Mouse (Mus musculus) c-Kit-positive CD71-positive TER-119-negative erythroid progenitor cells, embryonic 14.5 days (primary cell): ENCODE data around the gene Ssr2.
"Not testable (repeated sequence)": the region's sequence is repeated elsewhere in the genome, so short reads cannot be mapped to it uniquely, and the experiment has no call there.

Source experiments
- DNase-seq: peaks from one replicate; pipeline ENCODE4 v3.0.0-alpha.2; 2013; ENCODE audit warnings: low read depth

Ssr2 gene

DNA sequence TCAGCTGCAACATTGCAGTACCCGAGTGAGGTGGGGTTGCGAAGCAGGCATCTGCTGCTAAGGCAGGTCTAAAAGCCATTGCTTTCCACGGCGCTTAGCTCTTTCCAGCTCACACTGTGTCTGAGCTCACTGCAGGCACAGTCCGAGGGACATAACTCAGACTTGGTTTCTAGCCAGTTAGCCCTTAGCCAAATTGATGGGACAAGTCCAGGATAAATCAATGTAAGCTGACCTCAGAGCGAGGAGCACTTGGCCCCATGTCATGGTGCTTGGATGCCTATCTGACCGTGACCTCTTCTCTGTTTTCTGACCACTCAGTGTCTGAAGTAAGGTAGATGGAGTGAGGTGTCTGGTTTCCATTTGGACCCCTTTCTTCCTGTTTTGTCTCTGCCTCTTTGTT, 11.7 kb upstream of the Ssr2 start:
- no peak for DNase-seq

DNA sequence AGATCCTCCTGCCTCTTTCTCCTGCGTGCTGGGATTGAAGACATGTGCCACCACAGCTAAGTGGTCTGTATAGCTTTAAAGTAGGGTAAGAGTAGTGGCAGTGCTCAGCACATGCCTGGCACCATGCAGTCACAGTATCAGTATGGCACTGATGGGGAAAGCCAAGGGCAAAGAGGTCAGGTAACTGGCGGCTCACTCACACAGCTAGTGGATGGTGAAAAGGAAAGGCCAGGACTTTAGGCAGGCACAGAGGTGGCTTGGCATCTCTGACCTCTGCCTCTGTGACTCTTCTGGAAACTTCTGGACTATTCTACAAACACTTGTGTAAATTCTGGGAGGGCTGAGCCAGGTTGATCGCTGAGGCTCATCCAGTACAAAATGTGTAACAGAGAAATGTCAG, 9.6 kb upstream of the Ssr2 start:
- no peak for DNase-seq

DNA sequence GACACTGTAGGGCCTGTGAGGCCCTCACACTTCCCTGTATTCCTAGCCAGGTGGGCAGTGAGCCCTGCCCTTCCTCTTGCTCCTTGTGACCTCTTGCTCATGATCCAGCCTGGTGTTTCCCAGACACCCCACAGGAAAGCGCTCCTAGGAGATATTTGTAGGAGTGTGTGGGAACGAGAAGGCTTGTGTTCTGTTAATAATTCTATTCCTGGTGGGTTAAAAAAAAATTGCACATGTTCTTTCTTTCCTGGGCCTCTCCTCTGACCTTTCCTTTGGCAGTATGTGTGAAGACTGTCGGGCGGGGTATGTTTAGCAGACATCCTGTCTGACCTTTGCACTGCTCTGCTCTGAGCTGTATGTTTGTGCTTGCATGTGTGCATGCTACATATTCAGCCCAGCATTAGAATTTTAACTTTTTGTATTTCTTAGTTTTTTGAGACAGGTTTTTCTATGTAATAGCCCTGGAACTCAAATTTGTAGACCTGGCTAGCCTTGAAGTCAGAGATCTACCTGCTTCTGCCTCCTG, 9.1 kb upstream of the Ssr2 start:
- DNase-seq = no peak

DNA sequence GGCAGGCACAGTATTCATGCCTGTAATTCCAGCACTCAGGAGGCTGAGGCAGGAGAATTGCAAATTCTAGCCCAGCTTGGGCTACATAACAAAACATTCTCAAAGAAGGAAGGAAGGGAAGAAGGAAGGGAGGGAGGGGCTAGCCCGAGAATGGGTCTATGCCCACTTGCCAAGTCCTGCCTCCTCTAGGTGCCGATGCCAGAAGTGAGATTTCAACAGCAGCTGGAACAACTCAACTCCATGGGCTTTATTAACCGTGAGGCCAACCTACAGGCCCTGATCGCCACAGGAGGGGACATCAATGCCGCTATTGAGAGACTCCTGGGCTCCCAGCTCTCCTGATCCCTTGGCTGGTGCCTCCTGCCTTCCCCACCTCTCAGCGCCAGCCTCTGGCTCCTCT, 7.8 kb upstream of the Ssr2 start:
- DNase-seq = no peak

DNA sequence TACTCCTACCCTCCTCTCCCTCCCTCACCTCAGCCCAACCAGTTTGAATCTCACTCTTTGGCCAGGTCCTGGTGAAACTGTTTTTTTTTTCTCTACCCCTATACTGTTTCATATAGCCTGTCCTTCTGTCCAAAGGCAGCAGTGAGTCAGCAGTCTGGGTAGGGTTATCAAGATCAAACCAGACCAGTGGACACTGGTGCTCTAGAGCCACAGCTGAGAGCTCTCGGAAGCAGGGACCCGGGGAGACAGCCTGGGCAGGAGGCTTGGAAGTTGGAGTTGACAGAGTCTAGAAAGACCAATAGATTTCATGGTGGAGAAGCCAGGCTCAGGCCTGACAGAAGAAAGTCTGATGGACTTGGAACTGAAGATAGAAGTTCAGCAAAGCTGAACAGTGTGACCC, 7.1 kb upstream of the Ssr2 start:
- DNase-seq = no peak

DNA sequence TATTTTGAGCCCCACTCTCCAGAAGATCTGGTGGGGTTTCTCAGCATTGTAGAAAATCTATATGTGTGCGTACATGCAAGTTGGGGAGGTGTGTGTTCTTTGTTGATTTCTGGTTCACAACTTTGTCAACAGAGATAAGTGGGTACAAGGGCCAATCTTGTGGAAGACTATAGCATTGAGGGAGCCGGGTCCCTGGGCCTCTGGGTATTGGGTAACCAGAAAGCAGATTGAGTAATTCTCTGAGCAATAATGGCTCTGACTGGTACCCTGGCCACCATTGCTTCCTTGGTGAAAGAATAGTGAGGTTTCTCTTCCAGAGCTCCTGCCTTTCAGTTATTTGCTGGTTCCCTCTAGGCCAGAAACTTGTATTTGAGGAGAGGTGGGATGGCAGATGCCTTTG, 6.6 kb upstream of the Ssr2 start:
- no peak for DNase-seq

DNA sequence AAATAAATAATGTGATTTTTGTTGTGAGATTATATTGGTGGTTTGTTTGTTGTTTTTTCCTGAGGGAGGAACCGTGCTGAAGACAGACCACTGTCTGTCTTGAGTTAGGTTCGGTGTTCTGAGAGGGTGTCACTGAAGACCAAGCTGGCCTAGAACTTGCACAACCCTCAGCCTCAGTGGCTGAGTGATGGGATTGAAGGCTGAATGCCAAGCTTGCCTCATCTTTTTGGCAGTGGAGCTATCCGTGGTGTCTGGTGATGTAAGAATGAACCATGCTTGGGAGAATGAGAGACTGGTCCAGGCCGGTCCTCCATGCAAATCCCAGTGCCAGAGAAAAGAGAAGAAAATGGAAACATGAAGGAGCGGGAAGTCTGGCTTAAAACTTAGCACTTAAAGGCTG, 6.0 kb upstream of the Ssr2 start:
- no peak for DNase-seq

DNA sequence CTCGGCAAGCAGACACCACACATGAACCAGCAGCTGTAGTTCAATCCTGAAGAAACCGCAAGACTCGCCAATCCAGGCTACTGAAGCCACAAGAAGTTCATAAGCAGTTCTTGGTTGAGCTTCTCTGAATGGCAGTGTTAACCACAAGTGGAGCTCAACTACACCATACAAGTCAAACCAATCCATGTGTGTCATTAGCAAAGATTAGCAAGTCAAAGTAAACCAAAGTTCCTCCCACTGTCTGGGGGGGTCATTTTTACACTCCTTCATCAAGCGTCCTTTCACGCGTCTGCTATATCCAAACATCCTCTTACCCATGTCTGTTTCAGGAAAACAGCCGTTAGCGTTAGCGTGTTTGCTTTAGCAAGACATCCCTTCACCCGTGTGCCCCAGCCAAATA, 5.3 kb upstream of the Ssr2 start:
- no peak for DNase-seq

DNA sequence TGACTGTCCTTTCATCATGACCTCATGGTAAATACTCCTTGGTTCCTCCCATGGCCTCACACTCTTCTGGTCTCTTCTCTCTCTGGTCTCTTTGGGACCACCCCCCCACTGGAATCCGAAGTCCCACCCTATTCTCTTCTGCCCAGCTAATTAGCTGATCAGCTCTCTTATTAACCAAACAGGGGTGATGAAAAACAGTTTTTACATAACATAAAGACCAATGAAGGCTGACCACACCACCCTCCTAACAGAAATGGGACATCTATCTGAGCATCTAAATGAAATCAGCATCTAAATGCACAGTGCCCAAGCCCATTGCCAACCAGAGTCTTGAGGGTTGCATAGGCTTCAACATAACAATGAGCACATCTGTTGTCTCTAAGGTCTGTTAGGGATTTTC, 3.8 kb upstream of the Ssr2 start:
- DNase-seq = no peak

DNA sequence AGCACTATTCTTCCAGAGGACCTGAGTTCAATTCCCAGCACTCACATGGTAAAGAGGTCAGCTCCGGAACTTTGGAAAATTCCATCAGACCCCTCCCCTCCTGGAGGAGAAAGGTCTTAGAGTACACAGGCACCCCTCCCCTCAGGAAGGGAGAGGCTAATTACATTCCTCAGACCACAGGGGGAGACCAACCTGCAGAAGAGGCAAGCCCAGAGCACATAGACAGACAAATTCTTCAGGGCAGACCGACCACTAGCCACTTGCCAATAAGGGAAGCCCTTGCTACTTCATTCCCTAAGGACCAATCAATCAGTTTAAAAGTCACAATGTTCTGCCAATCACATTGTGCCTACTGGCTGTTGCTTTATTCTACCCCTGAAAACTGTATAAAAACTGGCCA, 2.8 kb upstream of the Ssr2 start:
- no peak for DNase-seq

DNA sequence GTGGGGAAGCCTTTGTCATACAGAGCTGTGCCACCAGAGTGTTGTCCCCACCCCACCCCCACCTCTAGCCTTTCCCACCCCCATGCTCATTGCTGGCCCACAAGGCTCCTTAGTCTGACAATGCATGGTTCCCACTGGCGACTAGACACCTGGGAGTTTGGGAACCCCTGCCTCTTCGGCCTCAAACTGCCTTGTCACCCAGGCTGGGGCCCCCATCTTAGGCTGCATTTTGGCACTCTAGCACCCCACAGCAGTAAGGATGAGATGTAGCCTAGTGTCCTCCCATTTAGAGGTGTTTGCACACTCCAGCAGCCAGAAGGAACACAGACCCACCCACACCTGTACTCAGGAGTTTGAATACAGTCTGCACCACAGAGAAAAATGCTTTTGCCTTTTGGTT, 1.9 kb upstream of the Ssr2 start:
- no peak for DNase-seq

DNA sequence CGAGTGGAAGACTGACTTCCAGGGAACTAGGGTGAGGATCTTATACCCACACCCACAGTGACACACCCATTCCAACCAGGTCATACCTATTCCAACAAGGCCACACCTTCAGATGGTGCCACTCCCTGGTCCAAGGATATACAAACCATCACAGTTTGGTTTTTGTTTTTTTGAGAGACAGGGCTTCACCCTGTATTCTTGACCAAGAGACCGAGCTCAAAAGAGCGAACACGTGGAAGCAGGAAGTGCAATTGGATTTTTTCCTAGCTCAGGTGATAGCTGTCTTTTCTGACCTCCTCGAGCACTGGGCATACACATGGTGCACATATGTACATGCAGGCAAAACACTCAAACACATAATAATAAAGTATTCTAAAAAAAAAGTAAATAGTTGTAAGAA, 2.2 kb downstream of the Ssr2 start:
- DNase-seq = not testable (repeated sequence)

DNA sequence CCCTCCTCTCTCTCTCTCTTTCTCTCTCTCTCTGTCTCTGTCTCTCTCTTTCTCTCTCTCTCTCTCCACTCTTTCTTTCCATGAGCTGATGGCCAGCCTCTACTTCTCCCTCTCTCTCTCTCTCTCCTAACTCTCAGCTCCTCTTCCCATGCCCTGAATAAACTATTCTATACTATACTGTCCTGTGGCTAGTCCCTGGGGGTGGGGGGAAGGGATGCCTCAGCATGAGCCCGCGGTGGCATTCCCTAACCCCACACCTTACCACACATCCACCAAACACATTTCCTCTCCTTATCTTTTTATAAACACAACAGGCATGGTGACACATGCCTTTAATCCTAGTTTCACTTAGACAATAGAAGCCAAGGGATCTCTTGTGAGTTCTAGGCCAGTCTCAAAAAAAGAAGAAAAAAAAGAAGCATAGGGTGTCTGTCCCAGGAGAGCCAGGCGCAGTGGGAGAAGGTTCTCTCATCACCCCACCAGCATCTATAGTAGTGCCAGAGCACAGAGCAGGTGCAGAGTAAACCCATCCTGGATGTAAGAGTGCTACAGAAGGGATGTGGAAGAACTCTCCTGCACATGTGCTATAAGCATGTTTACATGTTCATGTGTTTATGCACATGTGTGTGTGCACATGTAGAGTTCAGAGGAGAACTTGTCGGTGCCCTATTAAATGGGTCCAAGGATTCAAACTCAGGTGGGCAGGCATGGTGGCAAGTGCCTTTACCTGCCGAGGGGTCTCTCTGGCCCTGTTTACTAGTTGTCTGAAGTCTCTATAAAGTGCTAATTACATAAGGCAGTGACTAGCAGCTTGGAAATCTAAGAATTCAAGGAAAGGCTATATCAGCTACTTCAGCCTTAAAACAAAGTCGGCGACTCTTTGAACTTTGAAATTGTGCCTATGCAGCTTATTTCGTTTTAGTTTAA, 3.1 kb downstream of the Ssr2 start:
- no peak for DNase-seq

DNA sequence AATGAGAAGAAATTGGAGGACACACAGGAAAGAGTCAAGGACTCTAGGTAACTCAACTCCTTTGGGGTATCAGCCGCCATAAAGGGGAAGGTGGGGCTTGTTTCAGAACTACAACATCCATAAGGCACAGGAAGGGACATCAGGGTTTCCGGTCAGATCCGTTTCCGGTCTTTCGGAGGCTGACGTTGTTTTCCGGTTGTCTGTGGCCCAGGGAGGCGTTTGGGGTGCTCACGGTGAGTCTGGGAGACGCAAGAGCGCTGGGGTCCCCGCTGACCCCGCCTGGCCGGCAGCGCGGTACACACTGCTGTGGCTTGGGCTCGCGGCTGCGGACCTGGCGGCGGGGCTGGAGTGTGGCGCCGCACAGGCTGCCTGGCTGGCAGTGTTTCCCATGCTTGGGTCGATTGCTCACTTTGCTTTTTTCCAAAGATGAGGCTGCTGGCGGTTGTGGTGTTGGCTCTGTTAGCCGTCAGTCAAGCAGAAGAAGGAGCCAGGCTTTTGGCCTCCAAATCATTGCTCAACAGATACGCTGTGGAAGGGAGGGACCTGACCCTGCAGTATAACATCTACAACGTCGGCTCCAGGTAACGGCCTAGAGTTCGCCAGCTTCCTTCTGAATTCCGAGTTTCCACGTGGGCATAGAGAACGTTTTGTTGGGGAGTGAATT, 3.9 kb downstream of the Ssr2 start:
- DNase-seq = peak; percentile 83

DNA sequence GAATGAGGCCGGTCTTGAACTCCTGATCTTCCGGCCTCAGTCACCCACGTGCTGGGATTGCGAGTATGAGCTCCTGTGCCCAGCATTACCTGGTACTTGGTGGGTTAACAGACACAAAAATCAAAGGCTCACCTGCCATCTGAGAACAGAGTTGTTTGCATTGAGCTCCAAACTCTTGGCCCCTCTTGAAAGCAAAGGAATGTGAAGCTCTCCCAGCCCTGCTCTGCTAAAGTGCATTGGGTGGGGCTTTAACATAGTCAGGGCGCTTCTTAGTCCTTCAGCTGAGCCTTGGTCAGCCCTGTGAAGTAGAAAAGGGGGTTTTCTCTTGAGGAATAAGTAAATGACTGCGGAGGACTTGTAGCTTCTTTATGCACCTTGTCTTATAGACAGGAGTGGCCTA, 10.1 kb downstream of the Ssr2 start:
- no peak for DNase-seq

DNA sequence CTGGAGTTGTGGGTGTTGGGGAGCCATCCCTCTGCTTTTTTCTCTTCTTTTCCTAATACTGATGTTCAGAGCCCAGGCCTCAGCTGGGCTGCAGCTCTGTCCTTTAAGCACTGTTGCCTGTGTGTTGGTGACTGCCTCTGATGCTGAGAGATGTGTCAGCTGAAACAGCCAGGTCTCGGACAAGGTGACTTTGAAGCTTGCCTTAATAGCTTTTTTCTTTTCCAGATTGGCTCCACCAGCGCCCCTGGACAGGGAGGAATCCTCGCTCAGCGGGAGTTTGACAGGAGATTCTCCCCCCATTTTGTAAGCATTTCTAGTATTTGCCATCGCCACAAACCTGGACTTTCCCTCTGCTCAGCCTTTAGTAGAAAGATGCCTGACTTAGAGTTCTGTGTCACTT, 11.0 kb downstream of the Ssr2 start:
- no peak for DNase-seq

DNA sequence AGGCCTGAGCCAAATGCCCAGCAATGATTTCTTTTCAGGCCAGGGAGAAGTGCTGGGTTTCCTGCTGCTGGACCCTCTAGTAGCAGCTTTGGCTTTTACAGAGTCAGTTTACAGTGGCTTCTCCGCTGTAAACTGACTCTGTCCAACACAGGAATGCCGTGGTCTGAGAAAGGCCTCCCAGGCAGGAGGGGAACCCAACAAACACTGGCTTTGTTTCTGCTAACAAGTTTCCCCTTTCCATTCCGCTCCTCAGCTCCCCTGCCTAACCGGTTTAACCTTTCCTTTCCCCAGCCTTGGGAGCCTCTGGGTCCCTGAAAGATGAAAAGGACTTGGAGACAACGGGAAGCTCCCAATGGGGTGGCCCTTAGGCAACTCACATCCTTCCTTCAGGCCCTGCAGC, 14.6 kb downstream of the Ssr2 start:
- DNase-seq = no peak

DNA sequence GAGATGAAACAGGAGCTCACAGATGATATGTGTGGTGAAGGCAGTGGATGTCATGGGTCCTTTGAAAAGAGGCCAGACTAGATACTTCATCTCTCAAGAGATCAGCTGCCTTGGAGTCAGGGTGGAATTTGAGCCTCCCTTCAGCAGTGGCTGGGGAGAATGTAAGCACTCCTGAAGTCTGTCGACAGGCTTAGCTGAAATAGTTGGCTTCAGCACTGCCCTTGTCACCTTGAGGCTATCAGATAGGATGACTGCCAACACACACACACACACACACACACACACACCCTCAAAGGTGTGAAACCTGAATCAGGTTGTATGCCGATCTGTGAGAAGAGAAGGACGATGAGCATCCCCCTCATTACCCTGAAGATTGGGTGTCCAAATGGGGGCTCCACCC, 15.4 kb downstream of the Ssr2 start:
- DNase-seq = no peak

DNA sequence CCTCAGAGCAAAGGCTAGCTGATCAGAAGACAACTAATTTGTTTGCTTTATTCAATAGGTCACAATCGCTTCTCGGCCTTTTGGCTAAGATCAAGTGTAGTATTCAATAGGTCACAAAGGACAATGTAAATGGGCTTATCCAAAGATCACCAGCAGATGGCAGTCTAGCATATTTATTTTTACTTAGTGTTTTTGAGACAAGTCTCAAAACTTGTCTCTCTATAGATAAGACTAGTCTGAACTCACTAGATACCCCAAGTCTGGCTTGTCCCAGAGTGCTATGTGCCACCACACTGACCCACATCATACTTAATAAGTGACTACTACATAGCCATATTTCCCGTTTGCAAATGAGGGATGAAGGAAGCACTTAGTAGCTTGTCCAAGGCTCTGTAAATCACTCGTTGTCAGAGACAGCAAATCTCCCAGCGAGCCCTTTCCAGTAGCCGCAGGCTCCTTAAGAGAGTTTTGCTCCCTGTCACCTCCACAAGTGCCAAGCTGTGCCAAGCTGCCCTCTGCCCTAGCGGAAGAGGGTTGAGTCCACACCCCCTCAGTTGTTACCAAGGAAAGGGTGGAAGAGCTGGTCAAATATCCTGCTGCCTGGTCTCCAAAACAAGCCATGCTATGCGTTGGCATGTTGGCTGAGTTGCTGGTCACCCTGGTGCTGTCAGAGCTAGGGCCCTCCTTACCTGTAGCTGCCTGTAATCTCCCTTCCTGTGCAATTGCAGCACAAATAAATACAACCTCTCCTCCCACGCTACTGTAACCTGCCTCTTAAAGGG, 16.5 kb downstream of the Ssr2 start:
- DNase-seq = peak; percentile 85

DNA sequence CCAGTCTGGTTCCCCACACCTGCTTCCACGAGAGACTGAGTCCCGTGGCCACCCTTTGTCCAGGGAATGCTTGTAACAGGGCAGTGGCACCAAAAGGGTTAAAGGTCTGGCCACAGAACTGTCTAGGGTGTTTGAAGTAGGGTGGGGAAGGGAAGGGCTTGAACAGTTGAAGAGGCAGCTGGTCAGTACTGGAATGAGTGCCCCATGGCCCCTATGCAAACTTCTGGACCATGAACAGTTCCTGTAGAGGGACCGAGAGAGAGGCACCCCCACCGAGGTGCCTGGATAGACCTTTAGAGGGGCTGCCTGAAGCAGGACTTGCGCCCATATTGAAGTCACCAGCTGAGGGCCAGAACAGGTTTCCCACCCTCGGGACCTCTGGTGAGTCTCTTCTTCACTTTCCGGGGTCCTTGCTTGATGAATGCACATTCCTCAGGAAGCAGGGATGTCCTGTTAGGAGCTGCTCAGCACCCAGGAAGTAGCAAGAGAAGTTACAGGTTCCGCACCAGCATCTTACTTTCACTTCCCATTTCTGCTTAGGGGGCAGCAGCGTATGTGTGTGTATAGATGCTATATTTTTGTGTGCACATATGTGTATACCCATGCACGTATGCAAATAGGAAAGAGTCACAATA, 17.4 kb downstream of the Ssr2 start:
- DNase-seq = no peak

DNA sequence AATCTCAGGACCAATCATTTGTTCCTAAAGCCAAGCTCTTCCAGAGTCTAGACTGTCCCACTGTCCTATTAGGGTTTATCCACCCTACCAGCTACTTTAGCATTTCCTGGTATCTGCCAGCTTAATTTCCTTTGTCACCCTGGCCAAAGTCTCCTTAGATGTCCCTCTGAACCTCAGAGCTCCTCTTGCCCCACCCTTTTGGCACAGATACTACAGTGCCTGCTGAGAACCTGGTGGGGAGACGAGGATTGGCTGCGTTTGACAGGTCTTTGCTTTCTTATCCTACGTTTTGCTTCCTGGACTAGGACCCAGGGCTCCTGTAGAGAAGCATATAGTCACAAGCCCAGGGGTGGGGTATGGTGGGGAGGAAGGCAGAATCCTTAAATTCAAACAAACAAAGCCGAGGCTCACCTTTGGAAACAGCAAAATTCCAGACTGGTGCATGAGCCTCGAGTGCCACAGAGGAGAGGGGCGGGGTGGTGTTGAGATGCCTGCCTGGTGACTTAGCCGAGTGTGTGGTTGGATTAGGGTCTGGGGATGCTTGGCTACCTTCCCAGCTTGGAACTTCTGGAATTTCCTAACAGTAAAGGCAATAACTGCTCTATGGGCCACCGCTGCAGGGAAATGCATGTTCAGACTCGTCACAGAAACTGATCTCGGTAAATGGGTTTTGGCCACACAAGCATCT, 18.4 kb downstream of the Ssr2 start:
- no peak for DNase-seq

DNA sequence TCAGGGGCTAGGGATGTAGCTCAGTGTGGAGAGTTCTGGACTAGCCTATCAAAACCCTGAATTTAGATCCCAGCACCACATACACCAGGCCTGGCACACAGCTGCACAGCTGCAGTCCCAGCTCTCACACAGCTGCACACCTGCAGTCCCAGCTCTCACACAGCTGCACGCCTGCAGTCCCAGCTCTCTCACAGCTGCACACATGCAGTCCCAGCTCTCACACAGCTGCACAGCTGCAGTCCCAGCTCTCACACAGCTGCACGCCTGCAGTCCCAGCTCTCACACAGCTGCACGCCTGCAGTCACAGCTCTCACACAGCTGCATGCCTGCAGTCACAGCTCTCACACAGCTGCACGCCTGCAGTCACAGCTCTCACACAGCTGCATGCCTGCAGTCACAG, 20.9 kb downstream of the Ssr2 start:
- DNase-seq = not testable (repeated sequence)
